Mouse (Mus musculus): Measurements from ENCODE around the gene Myo18a.

DNA sequence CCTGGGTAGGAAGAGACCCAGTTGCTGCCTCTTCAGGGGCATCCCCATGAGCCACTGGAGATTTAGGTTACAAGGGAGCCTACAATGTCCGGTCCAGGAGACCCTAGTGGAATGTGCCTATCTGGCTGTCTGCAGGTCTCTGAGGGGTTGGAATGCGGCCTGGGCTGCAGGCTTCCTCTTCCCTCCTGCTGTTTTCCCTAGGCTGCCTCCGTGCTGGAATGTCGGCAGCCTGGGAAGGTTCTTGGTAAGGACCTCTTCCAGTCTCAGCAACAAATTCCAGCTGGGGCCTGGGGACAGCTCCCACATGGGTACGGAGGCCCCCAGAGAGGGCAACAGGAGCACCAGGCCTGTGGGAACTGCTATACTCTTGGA lies 22.3 kb downstream of the Myo18a start:
- no peak for TF ChIP-seq CTCF (IDR thresholded peaks at IDR 0.05; ENCODE audit: extremely low read depth, insufficient read depth, low read length)
- TF ChIP-seq POLR2A (IDR thresholded peaks at IDR 0.05; ENCODE audit: extremely low read depth, insufficient read depth, low read length): no peak

All from cortical plate, adult 2 months (tissue).